Mouse (Mus musculus): ENCODE measurements around the gene Kcnj12. TPM values are rescaled to one million over a fixed set of nuclear protein-coding genes. Genes with fewer than 3 reads are reported as not detected.

The Kcnj12 gene
- 0.18 TPM in 1 of 2 replicates, not detected in the other for polyA plus RNA-seq (2015; fragmentation: Nextera tagmentation; extraction: Ambion mirVana)

DNA sequence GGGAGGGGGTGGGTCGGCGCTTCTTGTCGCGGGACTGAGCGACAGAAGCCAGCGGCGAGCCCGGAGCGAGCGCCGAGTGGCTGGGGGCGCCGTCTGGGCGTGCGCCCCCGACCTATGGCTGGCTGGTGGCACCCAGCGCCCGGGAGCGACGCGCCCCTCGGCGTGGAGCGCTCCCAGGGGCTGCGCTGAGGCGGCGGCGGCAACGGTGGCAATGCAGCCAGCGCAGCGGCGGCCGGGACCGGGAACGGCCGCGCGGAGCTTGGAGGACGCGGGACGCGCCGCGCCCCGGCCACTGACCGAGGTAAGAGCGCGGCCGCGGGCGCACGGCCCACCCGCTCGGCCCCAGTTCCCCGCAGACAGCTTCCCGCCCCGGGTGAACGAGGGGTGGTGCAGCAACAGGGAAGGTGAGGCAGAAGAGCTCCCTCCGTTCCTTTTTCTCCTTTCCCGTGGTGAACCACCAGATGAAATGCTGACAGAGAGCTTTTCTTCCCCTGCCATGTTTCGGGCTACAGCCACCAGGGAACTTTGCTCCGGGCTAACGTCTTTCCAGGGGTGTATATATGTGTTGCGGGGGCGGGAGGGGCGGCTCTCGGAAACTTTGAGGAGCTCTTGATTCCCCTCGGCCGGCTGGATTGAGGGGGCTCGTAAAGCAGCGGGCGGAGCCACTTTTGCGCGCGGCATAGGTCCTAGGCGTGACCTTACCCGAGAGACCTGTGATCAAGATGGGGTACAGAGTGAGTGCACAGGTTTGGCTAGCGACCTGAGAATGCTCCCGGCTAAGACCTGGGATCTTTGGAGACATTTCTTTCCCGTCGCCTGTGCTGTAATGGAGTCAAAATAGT is at the start of gene Kcnj12:
Gene Kcnj12 (plus strand): TSS at position 15 of the 842 bp plus-strand sequence.
- Histone ChIP-seq H3K4me1 (ENCODE audit: insufficient read depth) (peaks cover 4% of the 10 kb centered on the region; the same call in 1 of the 2 replicates), H3K4me3 (ENCODE audit: low read depth, low read length) (peak within 1 kb of the TSS; percentile 22), H3K9me3 (ENCODE audit: low read length) (no peaks in the 10 kb centered on the region), H3K27ac (ENCODE audit: low read depth) (no peak within 1 kb of the TSS), H3K27me3 (ENCODE audit: insufficient read depth, low read length) (peaks cover 56% of the 10 kb centered on the region), H3K9ac (replicated peaks) (no peak within 1 kb of the TSS), H3K4me2 (ENCODE audit: low read depth, low read length) (peak within 1 kb of the TSS; percentile 58), H3K36me3 (replicated peaks; ENCODE audit: insufficient read depth, low read length) (no peaks in the 10 kb centered on the region)
- DNase-seq (no peak), ATAC-seq (no peak)
- whole genome bisulfite sequencing (ENCODE audit: insufficient replicate concordance), result 1% methylated on average over 48 of the region's 81 CpGs
- TF ChIP-seq EP300 (IDR thresholded peaks at IDR 0.05; ENCODE audit: low read depth) (no peak), CTCF (IDR thresholded peaks at IDR 0.05; ENCODE audit: low read depth) (no peak)

DNA sequence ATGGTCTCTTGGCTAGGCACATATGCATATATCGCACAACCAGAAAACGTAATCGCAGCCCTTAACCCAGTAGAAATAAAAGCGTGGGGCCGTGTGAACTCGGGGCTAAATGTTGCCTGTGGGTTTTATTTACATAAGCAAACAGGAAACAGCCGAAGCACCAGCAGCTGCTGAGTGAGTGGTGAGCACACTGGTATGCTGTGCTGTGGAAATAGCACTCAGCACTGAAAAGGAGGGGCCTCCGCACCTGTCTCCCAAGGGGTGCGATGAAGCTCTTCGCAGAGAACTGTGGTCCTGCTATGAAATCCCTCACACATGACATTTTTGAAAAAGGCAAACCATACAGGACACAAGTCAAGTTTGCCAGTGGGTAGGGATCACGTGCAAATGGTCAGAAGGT is 47.3 kb upstream of the Kcnj12 start:
- Histone ChIP-seq H3K27me3 (ENCODE audit: insufficient read depth, low read length) (no peaks in the 10 kb centered on the region), H3K27ac (ENCODE audit: low read depth) (no peak overlapping the region), H3K4me2 (ENCODE audit: low read depth, low read length) (no peak overlapping the region), H3K4me1 (ENCODE audit: insufficient read depth) (peaks cover 2% of the 10 kb centered on the region; the same call in 1 of the 2 replicates), H3K9me3 (ENCODE audit: low read length) (no peaks in the 10 kb centered on the region), H3K36me3 (replicated peaks; ENCODE audit: insufficient read depth, low read length) (no peaks in the 10 kb centered on the region), H3K4me3 (ENCODE audit: low read depth, low read length) (no peak overlapping the region), H3K9ac (replicated peaks) (no peak overlapping the region)
- TF ChIP-seq EP300 (IDR thresholded peaks at IDR 0.05; ENCODE audit: low read depth) (no peak), CTCF (IDR thresholded peaks at IDR 0.05; ENCODE audit: low read depth) (no peak)
- no peak for DNase-seq
- no peak for ATAC-seq
- WGBS (ENCODE audit: insufficient replicate concordance), result 64% methylated on average over 11 of the region's 11 CpGs

DNA sequence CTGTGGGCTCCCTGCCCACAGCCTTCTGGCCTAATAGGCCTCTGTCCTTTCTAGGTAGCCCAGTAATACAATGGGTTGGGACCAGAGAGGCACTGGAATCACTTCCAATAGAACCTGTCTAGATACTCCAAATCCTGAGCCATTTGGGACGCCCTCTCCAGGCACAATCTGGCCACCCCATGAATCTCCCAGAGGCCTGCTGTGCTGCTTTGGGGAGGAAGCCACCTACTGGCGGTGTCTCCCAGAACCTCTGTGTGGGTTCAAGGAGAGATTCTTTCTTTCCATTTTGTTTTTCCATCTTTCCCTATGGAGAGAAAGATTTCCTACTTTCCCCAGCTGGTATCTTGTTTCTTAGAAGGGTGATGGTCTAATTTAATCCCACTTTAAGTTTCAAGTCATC is 46.1 kb upstream of the Kcnj12 start:
- Histone ChIP-seq H3K4me1 (ENCODE audit: insufficient read depth) (peaks cover 2% of the 10 kb centered on the region; the same call in 1 of the 2 replicates), H3K27ac (ENCODE audit: low read depth) (no peak overlapping the region), H3K27me3 (ENCODE audit: insufficient read depth, low read length) (no peaks in the 10 kb centered on the region), H3K4me2 (ENCODE audit: low read depth, low read length) (no peak overlapping the region), H3K36me3 (replicated peaks; ENCODE audit: insufficient read depth, low read length) (no peaks in the 10 kb centered on the region), H3K9ac (replicated peaks) (no peak overlapping the region), H3K4me3 (ENCODE audit: low read depth, low read length) (no peak overlapping the region), H3K9me3 (ENCODE audit: low read length) (no peaks in the 10 kb centered on the region)
- WGBS (ENCODE audit: insufficient replicate concordance), result 78% methylated on average over 2 of the region's 2 CpGs
- TF ChIP-seq CTCF (IDR thresholded peaks at IDR 0.05; ENCODE audit: low read depth) (no peak), EP300 (IDR thresholded peaks at IDR 0.05; ENCODE audit: low read depth) (no peak)
- ATAC-seq (no peak), DNase-seq (no peak)

DNA sequence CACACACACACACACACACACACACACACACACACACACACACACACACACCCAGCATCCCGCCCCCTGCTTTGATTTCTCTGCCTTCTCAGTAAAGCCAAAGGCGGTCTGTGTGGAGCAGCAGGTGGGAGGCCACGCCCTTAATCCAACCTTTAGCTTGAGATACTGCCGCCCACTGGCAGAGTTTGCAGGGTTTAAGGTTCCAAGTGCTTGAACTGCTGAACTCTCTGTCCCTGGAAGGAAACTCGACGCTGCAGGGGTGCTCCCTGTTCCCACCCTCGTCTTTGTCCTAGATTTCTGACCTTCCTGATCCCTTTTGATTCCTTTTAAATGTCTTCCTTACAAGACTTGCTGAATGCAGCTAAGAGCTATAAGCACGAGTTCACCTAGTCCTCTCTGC is 45.6 kb upstream of the Kcnj12 start:
- Histone ChIP-seq H3K4me1 (ENCODE audit: insufficient read depth) (peaks cover 2% of the 10 kb centered on the region; the same call in 1 of the 2 replicates), H3K4me2 (ENCODE audit: low read depth, low read length) (no peak overlapping the region), H3K9ac (replicated peaks) (no peak overlapping the region), H3K27me3 (ENCODE audit: insufficient read depth, low read length) (no peaks in the 10 kb centered on the region), H3K36me3 (replicated peaks; ENCODE audit: insufficient read depth, low read length) (no peaks in the 10 kb centered on the region), H3K27ac (ENCODE audit: low read depth) (no peak overlapping the region), H3K9me3 (ENCODE audit: low read length) (no peaks in the 10 kb centered on the region), H3K4me3 (ENCODE audit: low read depth, low read length) (no peak overlapping the region)
- DNase-seq (peak; percentile 30), ATAC-seq (no peak)
- WGBS (ENCODE audit: insufficient replicate concordance), result 50% methylated on average over 8 of the region's 8 CpGs
- peak; percentile 38 for TF ChIP-seq CTCF (IDR thresholded peaks at IDR 0.05; ENCODE audit: low read depth)
- no peak for TF ChIP-seq EP300 (IDR thresholded peaks at IDR 0.05; ENCODE audit: low read depth)

DNA sequence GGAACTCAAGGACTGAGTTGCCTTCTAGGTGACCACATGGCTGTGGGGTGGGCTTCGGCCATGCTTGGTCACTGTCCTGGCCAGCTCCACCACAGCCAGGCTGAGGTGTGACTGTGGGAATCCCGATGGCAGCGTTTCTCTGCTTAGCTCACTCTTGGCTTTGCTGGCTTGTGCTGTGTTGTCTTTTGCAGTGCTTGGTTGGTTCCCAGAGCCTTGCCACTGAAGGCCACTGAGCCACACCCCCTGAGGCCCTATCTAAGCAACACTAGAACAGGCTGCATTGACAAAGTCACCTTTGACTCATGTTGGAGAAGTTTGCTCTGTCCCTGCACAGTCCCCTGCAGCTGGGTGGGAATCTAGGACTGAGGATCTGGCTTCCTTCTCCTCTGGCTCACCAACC is 45.2 kb upstream of the Kcnj12 start:
- Histone ChIP-seq H3K4me2 (ENCODE audit: low read depth, low read length) (no peak overlapping the region), H3K4me1 (ENCODE audit: insufficient read depth) (peaks cover 2% of the 10 kb centered on the region; the same call in 1 of the 2 replicates), H3K36me3 (replicated peaks; ENCODE audit: insufficient read depth, low read length) (no peaks in the 10 kb centered on the region), H3K27ac (ENCODE audit: low read depth) (no peak overlapping the region), H3K4me3 (ENCODE audit: low read depth, low read length) (no peak overlapping the region), H3K9ac (replicated peaks) (no peak overlapping the region), H3K9me3 (ENCODE audit: low read length) (no peaks in the 10 kb centered on the region), H3K27me3 (ENCODE audit: insufficient read depth, low read length) (no peaks in the 10 kb centered on the region)
- ATAC-seq (no peak), DNase-seq (no peak)
- TF ChIP-seq CTCF (IDR thresholded peaks at IDR 0.05; ENCODE audit: low read depth), result no peak
- no peak for TF ChIP-seq EP300 (IDR thresholded peaks at IDR 0.05; ENCODE audit: low read depth)
- 44% methylated on average over 3 of the region's 3 CpGs for WGBS (ENCODE audit: insufficient replicate concordance)

DNA sequence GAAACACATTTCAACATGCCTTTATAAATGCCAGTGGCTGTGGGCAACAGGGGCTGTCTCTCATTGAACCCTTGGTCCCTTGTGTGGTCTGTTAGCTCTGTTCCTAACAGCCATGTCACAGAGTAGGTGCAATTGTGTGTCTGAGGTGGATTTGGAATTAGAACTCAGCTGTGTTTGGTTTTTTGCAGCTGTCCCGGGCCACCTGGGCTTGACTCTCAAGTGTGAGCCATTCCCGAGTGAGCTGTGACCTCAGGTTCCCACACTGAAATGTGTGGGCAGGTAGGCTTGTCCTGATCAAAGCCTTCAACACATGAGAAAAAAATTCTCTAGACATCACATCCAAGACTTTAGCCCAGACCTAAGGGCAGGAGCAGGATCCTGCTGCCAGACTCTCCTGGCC is 43.7 kb upstream of the Kcnj12 start:
- DNase-seq (no peak), ATAC-seq (no peak)
- Histone ChIP-seq H3K9ac (replicated peaks) (no peak overlapping the region), H3K27ac (ENCODE audit: low read depth) (no peak overlapping the region), H3K27me3 (ENCODE audit: insufficient read depth, low read length) (no peaks in the 10 kb centered on the region), H3K9me3 (ENCODE audit: low read length) (no peaks in the 10 kb centered on the region), H3K4me2 (ENCODE audit: low read depth, low read length) (no peak overlapping the region), H3K4me1 (ENCODE audit: insufficient read depth) (peaks cover 2% of the 10 kb centered on the region; the same call in 1 of the 2 replicates), H3K36me3 (replicated peaks; ENCODE audit: insufficient read depth, low read length) (no peaks in the 10 kb centered on the region), H3K4me3 (ENCODE audit: low read depth, low read length) (no peak overlapping the region)
- no peak for TF ChIP-seq CTCF (IDR thresholded peaks at IDR 0.05; ENCODE audit: low read depth)
- TF ChIP-seq EP300 (IDR thresholded peaks at IDR 0.05; ENCODE audit: low read depth), result no peak
- 87% methylated on average over 2 of the region's 2 CpGs for WGBS (ENCODE audit: insufficient replicate concordance)

Data from liver, postnatal 0 days (tissue).